Mouse (Mus musculus) midbrain, embryonic 14.5 days (tissue): ENCODE measurements at regions not wholly inside any gene's neighbourhood (a gene's known extent, or its start where the extent isn't known, plus 50 kb on each side); places are given as distances from the start of the nearest gene placed in this dataset.

Experiments
- ATAC-seq: fragments of 200-750 bp; cut with Nextera tagmentation; 2 replicates; pipeline ENCODE4 v1.8.0; 2017; ENCODE audit warnings: moderate number of reproducible peaks, moderate library complexity; ENCODE audit not compliant: low FRiP score, low TSS enrichment
- DNase-seq: peaks from one replicate; pipeline ENCODE4 v3.0.0-alpha.2; 2015
- H3K27ac ChIP-seq: fragments of 300-500 bp; sonication (generic); replicated peaks from 2 replicates; pipeline ENCODE4 v1.5.1; 2014; ENCODE audit warnings: mild to moderate bottlenecking, low read depth, low read length, moderate library complexity
- H3K27me3 ChIP-seq: fragments of 300-500 bp; sonication (generic); 2 replicates; pipeline ENCODE4 v1.6.1; 2014; ENCODE audit warnings: low read length, control low read depth, mixed read lengths; ENCODE audit not compliant: control insufficient read depth, insufficient read depth
- H3K36me3 ChIP-seq: fragments of 300-500 bp; sonication (generic); 2 replicates; pipeline ENCODE4 v1.6.1; 2014; ENCODE audit warnings: low read length, control low read depth; ENCODE audit not compliant: control insufficient read depth, insufficient read depth
- H3K4me1 ChIP-seq: fragments of 300-500 bp; sonication (generic); 2 replicates; pipeline ENCODE4 v1.6.1; 2014; ENCODE audit warnings: mild to moderate bottlenecking, antibody characterized with exemption, low read length, control low read depth; ENCODE audit not compliant: control insufficient read depth, insufficient read depth
- H3K4me2 ChIP-seq: fragments of 300-500 bp; sonication (generic); 2 replicates; pipeline ENCODE4 v1.6.1; 2014; ENCODE audit warnings: mild to moderate bottlenecking, low read length, moderate library complexity
- H3K4me3 ChIP-seq: fragments of 300-500 bp; sonication (generic); replicated peaks from 2 replicates; pipeline ENCODE4 v1.5.1; 2014; ENCODE audit warnings: low read depth, low read length
- H3K9ac ChIP-seq: fragments of 300-500 bp; sonication (generic); replicated peaks from 2 replicates; pipeline ENCODE4 v1.6.1; 2014; ENCODE audit warnings: mild to moderate bottlenecking, low read length, moderate library complexity
- H3K9me3 ChIP-seq: fragments of 300-500 bp; sonication (generic); 2 replicates; pipeline ENCODE4 v1.6.1; 2016; ENCODE audit warnings: low read length, control low read depth, mixed read lengths; ENCODE audit not compliant: control insufficient read depth
- WGBS: fragments of 180-500 bp; shearing (Covaris S2); extraction: QIAGEN DNeasy Blood & Tissue Kit; methylation state at CpG from one replicate; pipeline ENCODE4 v1.1.7; 2014; 5-methylcytosine and 5-hydroxymethylcytosine counted together

DNA sequence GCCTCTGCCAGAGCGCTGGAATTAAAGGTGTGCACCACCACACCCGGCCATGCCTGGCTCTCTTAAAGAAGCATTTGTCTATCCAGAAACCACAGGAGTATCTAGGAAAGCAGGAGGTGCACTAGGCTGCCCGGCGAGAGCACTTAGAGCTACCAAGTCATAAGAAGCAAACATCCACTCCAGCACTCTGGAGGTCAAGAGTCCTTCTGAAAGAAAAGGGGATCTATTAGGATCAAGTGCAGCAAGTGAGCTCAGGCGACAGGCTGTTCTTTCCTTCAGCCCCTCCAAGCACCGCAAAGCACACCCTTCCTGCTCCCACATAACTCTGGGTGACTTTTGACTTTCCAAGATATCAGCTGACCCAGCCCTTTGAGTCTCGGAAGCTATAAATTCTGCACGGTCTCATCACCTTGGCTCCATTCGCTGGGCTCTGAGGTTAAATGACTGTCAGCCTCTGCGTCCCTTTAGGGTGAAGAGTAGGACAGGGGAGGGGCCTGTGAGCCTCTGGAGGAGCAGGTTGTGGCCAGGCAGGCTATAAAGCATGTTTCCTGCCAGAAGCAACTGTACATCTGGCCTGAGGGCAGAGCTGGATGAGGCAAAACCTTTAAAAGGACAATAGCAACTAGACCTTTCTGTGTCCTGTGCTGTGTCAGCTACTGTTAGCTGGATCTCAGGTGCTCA is 58.9 kb upstream of the Slc24a4 start:
- Histone ChIP-seq H3K9ac (no peak overlapping the region), H3K27me3 (no peaks in the 10 kb centered on the region), H3K4me2 (no peak overlapping the region), H3K4me1 (peaks cover 5% of the 10 kb centered on the region; the same call in 1 of the 2 replicates), H3K27ac (no peak overlapping the region), H3K36me3 (no peaks in the 10 kb centered on the region), H3K9me3 (no peaks in the 10 kb centered on the region), H3K4me3 (no peak overlapping the region)
- 83% methylated on average over 10 of the region's 10 CpGs for WGBS
- ATAC-seq (no peak), DNase-seq (no peak)

DNA sequence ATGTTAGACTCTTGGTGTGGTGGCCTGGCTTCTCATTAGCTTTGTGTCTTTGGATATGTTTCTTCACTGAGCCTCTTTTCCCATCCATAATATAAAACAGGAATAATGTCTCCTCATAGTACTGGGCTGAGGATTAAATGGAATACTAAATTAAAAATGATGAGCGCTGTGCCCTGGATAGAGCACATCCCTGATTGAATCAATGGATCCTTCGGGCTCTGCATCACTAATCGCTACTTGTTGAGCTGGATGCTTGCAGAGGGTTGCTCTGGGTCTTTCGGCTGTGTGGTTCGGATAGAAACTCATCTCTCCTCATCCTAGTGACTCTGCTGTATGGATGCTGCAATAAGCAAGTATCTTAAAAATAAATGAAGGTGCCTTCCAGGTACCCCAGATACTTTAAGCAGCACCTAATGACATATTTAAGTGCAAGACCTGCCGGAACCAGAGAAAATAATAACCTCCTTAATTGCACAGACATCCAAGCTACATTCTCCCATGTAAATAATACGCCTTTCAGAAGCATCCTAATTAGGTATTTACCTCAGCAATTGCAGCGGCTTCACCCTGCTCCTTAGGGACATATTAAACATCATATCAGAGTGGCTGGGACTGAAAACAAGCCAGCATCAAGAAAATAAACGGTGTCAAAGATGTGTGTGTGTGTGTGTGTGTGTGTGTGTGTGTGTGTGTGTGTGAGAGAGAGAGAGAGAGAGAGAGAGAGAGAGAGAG is 56.5 kb upstream of the Slc24a4 start:
- Histone ChIP-seq H3K4me3 (no peak overlapping the region), H3K9ac (no peak overlapping the region), H3K27me3 (no peaks in the 10 kb centered on the region), H3K4me1 (no peaks in the 10 kb centered on the region; the same call in 1 of the 2 replicates), H3K4me2 (no peak overlapping the region), H3K27ac (no peak overlapping the region), H3K36me3 (no peaks in the 10 kb centered on the region), H3K9me3 (no peaks in the 10 kb centered on the region)
- WGBS: 72% methylated on average over 9 of the region's 9 CpGs
- DNase-seq: peak; percentile 18
- ATAC-seq: no peak

DNA sequence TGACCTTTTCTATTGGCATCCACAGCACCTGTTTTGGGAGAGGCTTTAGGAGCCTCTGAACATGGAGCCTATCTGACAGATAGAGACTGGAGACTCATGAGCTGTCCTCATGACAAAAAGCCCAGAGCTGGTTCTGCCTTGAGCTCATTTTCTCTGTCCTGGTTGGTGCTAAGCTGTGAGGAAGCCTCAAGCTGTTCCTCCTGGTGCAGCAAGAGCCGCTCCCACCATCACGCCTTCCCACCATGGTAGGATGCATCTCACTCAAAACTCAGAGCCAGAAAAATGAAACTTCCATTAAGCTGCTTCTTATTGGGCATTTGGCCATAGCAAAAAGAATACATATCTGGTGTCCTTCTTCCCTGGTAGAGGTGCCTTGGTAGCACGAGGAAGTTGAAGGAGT is 55.0 kb upstream of the Slc24a4 start:
- WGBS: 86% methylated on average over 3 of the region's 3 CpGs
- Histone ChIP-seq H3K4me3 (no peak overlapping the region), H3K27me3 (no peaks in the 10 kb centered on the region), H3K9me3 (no peaks in the 10 kb centered on the region), H3K4me1 (no peaks in the 10 kb centered on the region; the same call in 1 of the 2 replicates), H3K4me2 (no peak overlapping the region), H3K27ac (no peak overlapping the region), H3K9ac (no peak overlapping the region), H3K36me3 (no peaks in the 10 kb centered on the region)
- ATAC-seq (no peak), DNase-seq (no peak)

DNA sequence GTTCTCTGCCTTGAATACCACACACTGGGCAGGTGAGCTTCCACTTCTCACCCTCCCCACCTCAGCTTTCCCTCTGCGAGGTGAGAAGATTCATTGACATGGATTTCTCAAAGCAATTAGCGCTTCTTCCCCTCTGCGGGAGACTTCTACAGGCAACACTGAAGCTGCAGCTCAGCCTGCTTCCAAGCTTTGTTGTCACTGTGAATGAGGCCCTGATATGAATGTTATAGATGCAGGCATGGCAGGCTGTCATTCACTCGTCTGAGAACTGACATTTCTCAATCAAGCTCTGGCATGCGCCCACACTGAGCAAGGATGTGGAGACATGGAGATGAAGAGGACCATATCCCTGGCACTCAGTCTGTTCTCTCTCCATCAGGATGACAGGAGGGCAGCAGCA is 52.2 kb upstream of the Slc24a4 start:
- no peak for DNase-seq
- ATAC-seq: no peak
- Histone ChIP-seq H3K4me1 (no peaks in the 10 kb centered on the region; the same call in 1 of the 2 replicates), H3K4me2 (no peak overlapping the region), H3K4me3 (no peak overlapping the region), H3K36me3 (no peaks in the 10 kb centered on the region), H3K9me3 (no peaks in the 10 kb centered on the region), H3K27me3 (no peaks in the 10 kb centered on the region), H3K9ac (no peak overlapping the region), H3K27ac (no peak overlapping the region)
- 67% methylated on average over 5 of the region's 5 CpGs for WGBS
